Mouse (Mus musculus) C2C12 (cell line): ENCODE measurements around the gene Gm13089. TPM values are rescaled to one million over a fixed set of nuclear protein-coding genes. Genes with fewer than 3 reads are reported as not detected.
"Not testable (repeated sequence)": the region's sequence is repeated elsewhere in the genome, so short reads cannot be mapped to it uniquely, and the experiment has no call there.

Experiments used
- H3K27me3 ChIP-seq: one replicate; pipeline ENCODE4 v1.6.1; 2011; ENCODE audit not compliant: control insufficient read depth, insufficient read depth, insufficient read length
- H3K36me3 ChIP-seq: one replicate; pipeline ENCODE4 v1.6.1; 2011; ENCODE audit not compliant: control insufficient read depth, insufficient read depth
- H3K4me3 ChIP-seq: one replicate; pipeline ENCODE4 v1.5.1; 2011; ENCODE audit warnings: mild to moderate bottlenecking, control low read depth; ENCODE audit not compliant: poor library complexity, insufficient read depth, severe bottlenecking
- H3K79me2 ChIP-seq: one replicate; pipeline ENCODE4 v1.6.1; 2011; ENCODE audit not compliant: control insufficient read depth, insufficient read depth
- H3K79me3 ChIP-seq: one replicate; pipeline ENCODE4 v1.6.1; 2011; ENCODE audit warnings: low read depth, control low read depth
- H3ac ChIP-seq: one replicate; pipeline ENCODE3; 2011; ENCODE audit warnings: low read depth; ENCODE audit not compliant: control insufficient read depth, insufficient read length
- CEBPB ChIP-seq: IDR thresholded peaks from one replicate; pipeline ENCODE4 v1.6.1; 2011; ENCODE audit warnings: low read depth, mild to moderate bottlenecking, control low read depth, moderate library complexity
- CTCF ChIP-seq: IDR thresholded peaks from one replicate; pipeline ENCODE4 v1.5.1; 2011; ENCODE audit not compliant: control insufficient read depth, insufficient read depth, insufficient read length
- FOSL1 ChIP-seq: IDR thresholded peaks from one replicate; pipeline ENCODE4 v1.8.0; 2011; ENCODE audit warnings: mild to moderate bottlenecking, low read length; ENCODE audit not compliant: poor library complexity, insufficient read depth, severe bottlenecking
- MAX ChIP-seq: IDR thresholded peaks from one replicate; pipeline ENCODE4 v1.6.1; 2011; ENCODE audit warnings: mild to moderate bottlenecking, control low read depth
- MYOD1 ChIP-seq: IDR thresholded peaks from one replicate; pipeline ENCODE4 v1.6.1; 2011; ENCODE audit warnings: low read depth; ENCODE audit not compliant: control insufficient read depth, insufficient read length
- MYOG ChIP-seq: IDR thresholded peaks from one replicate; pipeline ENCODE4 v1.6.1; 2011; ENCODE audit not compliant: control insufficient read depth, insufficient read length; ENCODE audit errors: extremely low read depth
- USF1 ChIP-seq: IDR thresholded peaks from one replicate; pipeline ENCODE4 v1.6.1; 2011; ENCODE audit warnings: low read depth, mild to moderate bottlenecking, control low read depth, moderate library complexity
- long read RNA-seq, 2 experiments: library from polyadenylated mRNA; unstranded; transcript quantifications; one replicate each; pipeline ENCODE4 v2.0.0; 2019 to 2020
- polyA plus RNA-seq: library from polyadenylated mRNA; unstranded; fragments of >200 nt; fragmentation: generic; extraction: Trizol; gene quantifications from one replicate; pipeline ENCODE4 v1.2.1, GENCODE M21; 2012; ENCODE audit warnings: missing spikeins

The Gm13089 gene
- polyA plus RNA-seq, result not detected
- long read RNA-seq, experiment 1, result 0 reads
- long read RNA-seq, experiment 2, result 0 reads

- no peak for TF ChIP-seq MYOD1
- TF ChIP-seq USF1, result no peak
- TF ChIP-seq MYOG, result no peak
- TF ChIP-seq CEBPB, result no peak
- no peak for TF ChIP-seq MAX
- TF ChIP-seq CTCF, result no peak
- Histone ChIP-seq H3K79me3 (no peaks in the 10 kb centered on the region), H3ac (no peak within 1 kb of the TSS), H3K4me3 (no peak within 1 kb of the TSS), H3K79me2 (no peaks in the 10 kb centered on the region), H3K27me3 (no peaks in the 10 kb centered on the region), H3K36me3 (no peaks in the 10 kb centered on the region)
These were observed at the start of gene Gm13089 for GRCm38 (mm10) chr4:143702611-143703010. TSS of gene Gm13089 (minus strand) at chr4:143702711.

DNA sequence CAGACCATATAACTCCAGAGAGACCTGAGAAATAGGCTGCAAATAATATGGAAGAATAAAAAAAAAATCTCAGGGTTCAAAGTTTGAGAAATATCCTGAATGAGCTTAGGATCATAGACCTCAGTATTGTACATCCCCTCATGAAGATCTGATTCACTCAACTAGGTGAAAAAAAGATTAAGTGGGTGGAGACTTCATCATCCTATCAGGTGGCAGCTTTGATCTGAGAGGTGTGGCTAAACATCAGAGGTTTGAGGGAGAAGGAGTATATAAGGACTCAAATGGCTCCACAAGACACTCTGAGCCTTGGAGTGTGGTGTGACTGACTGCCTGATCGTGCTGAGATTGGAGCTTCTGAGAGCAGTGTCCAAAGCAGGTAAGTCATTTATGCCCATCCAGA lies 16.6 kb upstream of the Gm13089 start, which contains the start of gene Gm13078:
TSS of gene Gm13078 (plus strand) at position 301 of the 400 bp plus-strand sequence.
- no peak for TF ChIP-seq MYOD1
- no peak for TF ChIP-seq USF1
- TF ChIP-seq MYOG, result no peak
- no peak for TF ChIP-seq CEBPB
- no peak for TF ChIP-seq MAX
- no peak for TF ChIP-seq CTCF
- no peak for TF ChIP-seq FOSL1
- Histone ChIP-seq H3K79me3 (no peaks in the 10 kb centered on the region), H3K36me3 (no peaks in the 10 kb centered on the region), H3ac (no peak within 1 kb of the TSS), H3K27me3 (no peaks in the 10 kb centered on the region), H3K4me3 (no peak within 1 kb of the TSS), H3K79me2 (no peaks in the 10 kb centered on the region)

DNA sequence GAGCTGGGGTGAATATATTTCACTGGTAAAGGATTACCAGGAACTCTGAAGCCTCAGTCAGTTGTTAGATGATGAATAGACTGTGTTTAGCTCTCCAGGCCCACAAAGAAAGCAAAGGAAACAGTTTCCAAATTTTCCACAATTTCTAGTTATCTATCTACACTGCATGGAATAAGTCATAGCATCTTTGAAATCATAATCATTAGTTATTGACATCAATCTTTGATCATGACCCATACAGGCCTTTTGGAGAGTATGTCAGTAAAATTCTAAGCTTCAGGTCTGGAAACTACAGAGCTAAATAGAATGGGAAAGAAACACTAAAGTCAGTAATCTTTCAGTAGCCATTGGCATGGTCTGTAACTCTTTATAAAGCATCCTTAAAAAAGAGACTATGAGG lies 45.4 kb downstream of the Gm13089 start, which contains the start of gene Gm13088:
TSS of gene Gm13088 (minus strand) at position 101 of the 400 bp plus-strand sequence.
- not testable (repeated sequence) for H3ac ChIP-seq, H3K4me3 ChIP-seq, H3K79me2 ChIP-seq, H3K79me3 ChIP-seq, H3K27me3 ChIP-seq, H3K36me3 ChIP-seq

Other genes with a start within 250 kb of the Gm13089 start
- 0.25 TPM for gene Gm13043, start 191.4 kb downstream of the Gm13089 start, polyA plus RNA-seq
- 0.09 TPM for gene Gm13040, start 166.8 kb downstream of the Gm13089 start, polyA plus RNA-seq
- gene BC080695, start 151.0 kb downstream of the Gm13089 start, polyA plus RNA-seq, result 0.07 TPM
- not detected for gene Gm13057, start 151.0 kb downstream of the Gm13089 start, polyA plus RNA-seq
- 0.07 TPM for gene Gm13083, start 87.7 kb downstream of the Gm13089 start, polyA plus RNA-seq
- gene Gm13088, start 45.5 kb downstream of the Gm13089 start, polyA plus RNA-seq, result not detected
- 0.09 TPM for gene Gm13078, start 16.7 kb upstream of the Gm13089 start, polyA plus RNA-seq
- gene Gm13023, start 86.6 kb upstream of the Gm13089 start, polyA plus RNA-seq, result not detected
- gene Gm13084, start 113.4 kb upstream of the Gm13089 start, polyA plus RNA-seq, result not detected
- gene Gm13103, start 143.8 kb upstream of the Gm13089 start, polyA plus RNA-seq, result not detected
- 0.07 TPM for gene Pramef6, start 197.7 kb upstream of the Gm13089 start, polyA plus RNA-seq
- gene Pramef25, start 248.3 kb upstream of the Gm13089 start, polyA plus RNA-seq, result 0.04 TPM